Mouse (Mus musculus) hindbrain, embryonic 15.5 days (tissue): ENCODE measurements around the gene Gstk1. TPM values are rescaled to one million over a fixed set of nuclear protein-coding genes. Genes with fewer than 3 reads are reported as not detected.

Experiments
- ATAC-seq: fragments of 200-750 bp; cut with Nextera tagmentation; 2 replicates; pipeline ENCODE4 v1.8.0; 2017; ENCODE audit warnings: low read depth, moderate number of reproducible peaks, moderate TSS enrichment; ENCODE audit not compliant: low FRiP score
- H3K27ac ChIP-seq: fragments of 300-500 bp; sonication (generic); replicated peaks from 2 replicates; pipeline ENCODE4 v1.5.1; 2015; ENCODE audit warnings: mild to moderate bottlenecking, inconsistent platforms
- H3K27me3 ChIP-seq: fragments of 300-500 bp; sonication (generic); 2 replicates; pipeline ENCODE4 v1.6.1; 2015; ENCODE audit warnings: control low read depth, inconsistent platforms
- H3K36me3 ChIP-seq: fragments of 300-500 bp; sonication (generic); 2 replicates; pipeline ENCODE4 v1.6.1; 2015; ENCODE audit warnings: control low read depth, inconsistent platforms
- H3K4me1 ChIP-seq: fragments of 300-500 bp; sonication (generic); replicated peaks from 2 replicates; pipeline ENCODE4 v1.6.1; 2015; ENCODE audit warnings: control low read depth, inconsistent platforms
- H3K4me2 ChIP-seq: fragments of 300-500 bp; sonication (generic); 2 replicates; pipeline ENCODE4 v1.6.1; 2015; ENCODE audit warnings: moderate library complexity, mild to moderate bottlenecking, inconsistent platforms
- H3K4me3 ChIP-seq: fragments of 300-500 bp; sonication (generic); 2 replicates; pipeline ENCODE4 v1.5.1; 2015; ENCODE audit warnings: mild to moderate bottlenecking, inconsistent platforms
- H3K9ac ChIP-seq: fragments of 300-500 bp; sonication (generic); 2 replicates; pipeline ENCODE4 v1.6.1; 2015; ENCODE audit warnings: inconsistent platforms
- H3K9me3 ChIP-seq: fragments of 300-500 bp; sonication (generic); 2 replicates; pipeline ENCODE4 v1.6.1; 2016; ENCODE audit warnings: control low read depth, inconsistent platforms
- WGBS: fragments of 180-500 bp; shearing (Covaris S2); methylation state at CpG from one replicate; pipeline ENCODE4 v1.1.7; 2015; 5-methylcytosine and 5-hydroxymethylcytosine counted together
- polyA plus RNA-seq: library from polyadenylated mRNA; unstranded; fragments of >200 nt; fragmentation: Nextera tagmentation; extraction: Ambion mirVana; gene quantifications from 2 replicates; pipeline ENCODE4 v1.2.1, GENCODE M21; 2015

Gstk1 gene
- polyA plus RNA-seq, 1 experiment from 2014 or later = 12.0 TPM

DNA sequence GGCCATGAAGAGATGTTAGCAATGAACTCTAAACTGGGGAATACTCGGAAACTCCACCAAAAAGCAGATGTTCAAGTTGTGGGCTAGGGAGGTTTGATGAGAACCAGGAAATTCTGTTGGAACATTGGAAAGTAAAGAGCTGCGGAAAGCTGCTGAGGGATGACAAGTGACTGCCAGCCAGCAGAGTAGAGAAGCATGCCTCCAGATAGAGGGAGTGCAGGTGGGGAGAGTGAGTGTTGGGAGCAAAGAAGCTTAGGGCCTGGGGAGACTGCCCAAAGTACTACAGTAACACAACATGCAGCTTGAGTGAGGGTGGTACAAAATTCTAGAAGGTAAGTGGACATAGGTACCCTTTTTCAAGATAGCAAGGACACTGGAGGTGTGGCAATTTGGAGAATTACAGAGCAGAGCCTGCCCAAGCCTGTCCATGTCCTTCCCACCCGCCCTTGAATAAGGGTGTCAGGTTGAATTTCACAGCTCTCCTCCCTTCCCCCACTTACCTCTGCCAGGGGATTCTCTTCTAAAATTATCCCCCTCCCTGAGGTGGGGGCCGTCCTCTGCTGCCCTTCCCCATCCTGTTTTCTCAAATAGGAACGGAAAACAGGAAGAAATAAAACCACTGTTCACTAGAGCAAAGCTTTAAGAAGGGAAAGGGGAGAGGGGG lies 37.3 kb downstream of the Gstk1 start:
- 91% methylated on average over 5 of the region's 5 CpGs for WGBS

GRCm38 (mm10) chr6:42286448-42286847 lies 40.7 kb downstream of the Gstk1 start, which contains the start of gene Clcn1:
Clcn1 (plus strand) TSS chr6:42286685.
- Histone ChIP-seq H3K4me2 (no peak within 1 kb of the TSS), H3K4me1 (no peaks in the 10 kb centered on the region), H3K27me3 (no peaks in the 10 kb centered on the region), H3K27ac (no peak within 1 kb of the TSS), H3K9me3 (no peaks in the 10 kb centered on the region), H3K4me3 (no peak within 1 kb of the TSS), H3K9ac (no peak within 1 kb of the TSS), H3K36me3 (peaks cover 39% of the 10 kb centered on the region)
- peak; percentile 54; the same call in 1 of the 2 replicates for ATAC-seq
- 82% methylated on average over 4 of the region's 5 CpGs for WGBS

More for the DNA sequence above, 37.3 kb downstream of the Gstk1 start:
- Histone ChIP-seq H3K4me3 (no peak overlapping the region), H3K4me1 (no peaks in the 10 kb centered on the region), H3K9me3 (no peaks in the 10 kb centered on the region), H3K9ac (no peak overlapping the region), H3K4me2 (no peak overlapping the region), H3K27me3 (no peaks in the 10 kb centered on the region), H3K27ac (no peak overlapping the region), H3K36me3 (peaks cover 69% of the 10 kb centered on the region)
- ATAC-seq = no peak

DNA sequence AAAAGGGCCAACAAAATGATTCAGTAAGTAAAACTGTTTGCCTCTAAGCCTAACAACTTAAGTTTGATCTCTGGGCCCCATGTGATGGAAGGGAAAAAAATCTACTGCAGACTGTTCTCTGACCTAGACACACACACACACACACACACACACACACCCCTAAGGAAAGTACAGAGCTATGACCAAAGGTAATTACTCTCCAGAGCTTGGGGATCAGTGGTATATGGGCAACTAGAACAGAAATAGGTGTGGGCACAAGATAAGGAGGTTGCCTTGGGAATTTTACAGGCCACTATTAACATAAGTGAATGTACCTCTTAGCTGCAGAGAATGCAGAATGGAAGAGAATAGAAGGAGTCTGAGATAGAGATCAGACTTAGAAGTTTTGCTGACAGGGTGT lies 41.8 kb downstream of the Gstk1 start:
- no peak overlapping the region for H3K9ac ChIP-seq
- no peak for ATAC-seq
- no peaks in the 10 kb centered on the region for H3K9me3 ChIP-seq
- no peak overlapping the region for H3K27ac ChIP-seq
- H3K4me3 ChIP-seq = no peak overlapping the region
- H3K4me1 ChIP-seq = no peaks in the 10 kb centered on the region
- H3K4me2 ChIP-seq = no peak overlapping the region
- H3K27me3 ChIP-seq = no peaks in the 10 kb centered on the region
- peaks cover 34% of the 10 kb centered on the region for H3K36me3 ChIP-seq

GRCm38 (mm10) chr6:42293327-42293726 lies 47.6 kb downstream of the Gstk1 start:
- no peaks in the 10 kb centered on the region for H3K27me3 ChIP-seq
- H3K9ac ChIP-seq = no peak overlapping the region
- H3K4me1 ChIP-seq = no peaks in the 10 kb centered on the region
- H3K9me3 ChIP-seq = no peaks in the 10 kb centered on the region
- H3K4me3 ChIP-seq = no peak overlapping the region
- ATAC-seq = no peak
- H3K27ac ChIP-seq = no peak overlapping the region
- 95% methylated on average over 6 of the region's 6 CpGs for WGBS
- H3K4me2 ChIP-seq = no peak overlapping the region
- H3K36me3 ChIP-seq = peaks cover 29% of the 10 kb centered on the region

DNA sequence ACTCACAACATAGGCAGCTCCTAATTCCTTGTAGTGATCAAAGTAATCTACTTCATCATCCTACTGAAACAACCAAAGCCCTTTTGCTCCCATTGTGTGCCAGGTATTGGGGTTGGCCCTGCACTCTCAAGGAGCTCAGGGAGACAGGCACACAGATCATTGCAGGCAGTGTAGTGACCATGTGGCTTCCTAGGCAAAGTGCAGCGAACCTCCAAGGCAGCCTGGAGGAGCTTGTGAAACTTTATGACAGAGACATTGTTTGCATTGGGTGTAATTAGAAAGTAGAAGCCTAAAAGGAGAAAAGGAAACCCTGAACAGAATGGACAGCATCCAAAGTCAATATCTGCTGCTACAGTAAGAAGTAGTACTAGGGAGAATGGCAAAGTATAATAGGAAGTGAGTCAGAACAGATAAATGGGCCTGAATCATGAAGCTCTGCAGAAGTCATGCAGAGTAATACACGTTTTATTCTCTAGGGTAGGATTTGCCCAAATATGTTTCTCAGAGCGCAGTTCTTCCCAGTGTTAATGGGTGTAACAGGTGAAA lies 49.9 kb downstream of the Gstk1 start:
- H3K4me2 ChIP-seq = no peak overlapping the region
- H3K36me3 ChIP-seq = peaks cover 32% of the 10 kb centered on the region
- H3K4me3 ChIP-seq = no peak overlapping the region

DNA sequence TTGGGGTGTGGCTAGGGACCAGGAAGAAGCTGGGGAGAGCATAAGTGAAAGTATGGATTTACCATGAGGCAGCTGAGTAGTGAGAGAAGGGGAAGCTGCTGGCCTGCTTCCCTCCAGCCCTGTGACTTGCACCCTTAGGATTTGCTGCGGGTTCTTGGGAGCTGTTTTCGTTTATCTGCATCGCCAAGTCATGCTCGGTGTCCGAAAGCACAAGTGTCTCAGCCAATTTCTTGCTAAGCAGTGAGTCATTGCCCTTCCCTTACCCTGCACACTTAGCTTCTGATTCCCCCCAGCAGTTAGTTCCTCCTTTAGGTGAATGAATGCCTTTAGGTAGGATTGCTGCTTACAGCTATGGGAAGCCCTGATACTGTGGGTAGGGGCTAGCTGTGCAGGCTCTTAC lies 53.6 kb downstream of the Gstk1 start:
- H3K4me2 ChIP-seq = no peak overlapping the region
- 92% methylated on average over 5 of the region's 5 CpGs for WGBS

More for the DNA sequence above, 49.9 kb downstream of the Gstk1 start:
- 82% methylated on average over 3 of the region's 3 CpGs for WGBS
- Histone ChIP-seq H3K9me3 (no peaks in the 10 kb centered on the region), H3K27me3 (no peaks in the 10 kb centered on the region), H3K4me1 (no peaks in the 10 kb centered on the region), H3K27ac (no peak overlapping the region), H3K9ac (no peak overlapping the region)
- ATAC-seq = no peak

More for the DNA sequence above, 53.6 kb downstream of the Gstk1 start:
- Histone ChIP-seq H3K27ac (no peak overlapping the region), H3K4me1 (no peaks in the 10 kb centered on the region), H3K27me3 (no peaks in the 10 kb centered on the region), H3K36me3 (peaks cover 19% of the 10 kb centered on the region), H3K9ac (no peak overlapping the region), H3K4me3 (no peak overlapping the region), H3K9me3 (no peaks in the 10 kb centered on the region)
- no peak for ATAC-seq

Other genes with a start within 250 kb of the Gstk1 start
- gene Sva, start 207.5 kb upstream of the Gstk1 start, polyA plus RNA-seq = not detected in 2 replicates
- not detected in 2 replicates for gene Tas2r139, start 105.0 kb upstream of the Gstk1 start, polyA plus RNA-seq
- not detected in 2 replicates for gene Tas2r144, start 30.6 kb upstream of the Gstk1 start, polyA plus RNA-seq
- 0.18 and 0.26 TPM in 2 replicates for gene Tmem139, start 16.0 kb downstream of the Gstk1 start, polyA plus RNA-seq
- gene Casp2, start 19.1 kb downstream of the Gstk1 start, polyA plus RNA-seq = 32.0 and 35.9 TPM in 2 replicates
- 0.94 and 1.5 TPM in 2 replicates for gene Clcn1, start 40.8 kb downstream of the Gstk1 start, polyA plus RNA-seq
- gene Fam131b, start 78.7 kb downstream of the Gstk1 start, polyA plus RNA-seq = 6.5 and 7.5 TPM in 2 replicates
- gene Zyx, start 103.7 kb downstream of the Gstk1 start, polyA plus RNA-seq = 50.2 and 63.0 TPM in 2 replicates
- gene Epha1, start 127.3 kb downstream of the Gstk1 start, polyA plus RNA-seq = 0.29 and 0.56 TPM in 2 replicates
- gene Tas2r143, start 154.3 kb downstream of the Gstk1 start, polyA plus RNA-seq = not detected in 2 replicates
- not detected in 2 replicates for gene Tas2r135, start 159.5 kb downstream of the Gstk1 start, polyA plus RNA-seq
- gene Tas2r126, start 188.6 kb downstream of the Gstk1 start, polyA plus RNA-seq = not detected in 2 replicates
- 0.12 TPM in 1 of 2 replicates, not detected in the other for gene Olfr458, start 219.3 kb downstream of the Gstk1 start, polyA plus RNA-seq
- not detected in 2 replicates for gene Olfr457, start 230.4 kb downstream of the Gstk1 start, polyA plus RNA-seq
- not detected in 2 replicates for gene Olfr456, start 241.3 kb downstream of the Gstk1 start, polyA plus RNA-seq